Mouse (Mus musculus) bone marrow macrophage, adult 2 months (primary cell): ENCODE data around the gene Ganab.

ENCODE experiments used
- CTCF ChIP-seq: IDR thresholded peaks from 2 replicates; pipeline ENCODE4 v1.5.1; 2012; ENCODE audit warnings: low read depth, mild to moderate bottlenecking, low read length, moderate library complexity
- POLR2A ChIP-seq: IDR thresholded peaks from 2 replicates; pipeline ENCODE4 v1.6.1; 2012; ENCODE audit warnings: mild to moderate bottlenecking, low read depth, low read length, borderline replicate concordance

DNA sequence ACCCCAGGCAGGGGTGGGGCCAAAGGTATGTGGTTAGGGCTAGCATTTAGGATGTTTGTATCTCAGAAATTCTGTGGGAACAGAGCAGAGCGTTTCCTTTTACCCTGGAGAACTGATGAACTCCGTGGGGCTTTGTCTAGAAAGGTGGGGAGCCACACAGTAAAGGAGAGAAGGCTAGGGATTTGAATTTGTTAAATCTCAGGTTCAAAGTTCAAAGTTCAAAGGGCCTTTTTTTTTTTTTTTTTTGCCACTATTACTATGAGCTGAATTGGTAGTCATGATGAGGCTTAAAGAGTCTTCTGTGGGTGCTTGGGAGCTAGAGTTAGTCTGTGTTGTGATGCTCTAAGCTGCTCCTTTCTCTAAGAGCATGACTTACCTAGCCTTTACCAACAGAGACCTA lies 38.9 kb downstream of the Ganab start:
- TF ChIP-seq POLR2A (no peak), CTCF (no peak)
